Mouse (Mus musculus): ENCODE data around the gene Ccr6. TPM values are rescaled to one million over a fixed set of nuclear protein-coding genes. Genes with fewer than 3 reads are reported as not detected.

Gene Ccr6
- polyA plus RNA-seq, 1 experiment from 2014 or later, result not detected

DNA sequence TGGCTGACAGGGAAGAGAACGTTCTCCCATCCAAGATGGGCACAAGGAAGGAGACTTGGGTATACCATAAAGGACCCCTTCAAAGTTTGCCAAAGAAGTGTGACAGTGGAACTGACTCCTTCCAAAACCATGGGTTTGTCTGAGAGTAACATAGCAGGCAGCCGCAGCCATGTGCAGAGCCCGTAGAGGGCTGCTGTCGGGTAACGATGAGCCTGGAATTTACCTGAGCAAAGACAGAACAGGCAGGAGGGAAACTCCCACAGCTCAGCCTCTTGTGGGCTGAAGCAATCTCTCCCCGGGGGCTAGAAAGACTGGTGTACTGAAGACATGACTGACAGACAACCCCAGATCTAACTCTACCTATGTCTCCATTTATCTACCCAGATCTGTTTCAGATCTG, 24.4 kb upstream of the Ccr6 start:
- H3K4me2 ChIP-seq, result no peak overlapping the region
- no peaks in the 10 kb centered on the region for H3K9me3 ChIP-seq
- no peak overlapping the region for H3K4me3 ChIP-seq
- H3K9ac ChIP-seq, result no peak overlapping the region
- 86% methylated on average over 6 of the region's 6 CpGs for WGBS
- no peak overlapping the region for H3K27ac ChIP-seq
- no peaks in the 10 kb centered on the region for H3K27me3 ChIP-seq
- no peak for ATAC-seq (ENCODE audit: borderline replicate concordance, extremely low read depth, low FRiP score, low TSS enrichment)
- H3K4me1 ChIP-seq, result no peaks in the 10 kb centered on the region
- no peaks in the 10 kb centered on the region for H3K36me3 ChIP-seq

DNA sequence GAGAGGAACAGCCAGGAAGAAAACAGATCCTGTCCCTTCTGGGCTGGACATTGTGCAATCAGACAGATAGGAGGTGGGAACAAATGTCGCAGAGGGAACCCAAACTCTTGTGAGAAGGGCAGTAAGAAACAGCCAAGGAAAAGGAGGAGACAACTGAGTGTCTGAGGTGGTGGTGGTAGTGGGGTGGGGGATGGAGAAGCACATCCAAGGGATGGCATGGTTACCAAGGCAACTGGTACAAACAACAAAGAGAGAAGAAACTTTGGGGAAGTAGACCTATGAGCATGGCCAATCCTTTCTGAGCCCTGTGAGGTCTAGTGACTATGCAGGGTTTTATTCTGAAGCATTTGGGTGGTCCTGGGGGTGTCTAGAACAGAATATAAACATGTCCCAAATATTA, 21.5 kb upstream of the Ccr6 start:
- H3K4me1 ChIP-seq, result no peaks in the 10 kb centered on the region
- H3K27ac ChIP-seq, result no peak overlapping the region
- WGBS, result 50% methylated on average over 1 of the region's 1 CpGs
- no peaks in the 10 kb centered on the region for H3K27me3 ChIP-seq
- H3K36me3 ChIP-seq, result no peaks in the 10 kb centered on the region
- ATAC-seq (ENCODE audit: borderline replicate concordance, extremely low read depth, low FRiP score, low TSS enrichment), result no peak
- H3K4me2 ChIP-seq, result no peak overlapping the region
- no peaks in the 10 kb centered on the region for H3K9me3 ChIP-seq
- no peak overlapping the region for H3K9ac ChIP-seq
- no peak overlapping the region for H3K4me3 ChIP-seq

DNA sequence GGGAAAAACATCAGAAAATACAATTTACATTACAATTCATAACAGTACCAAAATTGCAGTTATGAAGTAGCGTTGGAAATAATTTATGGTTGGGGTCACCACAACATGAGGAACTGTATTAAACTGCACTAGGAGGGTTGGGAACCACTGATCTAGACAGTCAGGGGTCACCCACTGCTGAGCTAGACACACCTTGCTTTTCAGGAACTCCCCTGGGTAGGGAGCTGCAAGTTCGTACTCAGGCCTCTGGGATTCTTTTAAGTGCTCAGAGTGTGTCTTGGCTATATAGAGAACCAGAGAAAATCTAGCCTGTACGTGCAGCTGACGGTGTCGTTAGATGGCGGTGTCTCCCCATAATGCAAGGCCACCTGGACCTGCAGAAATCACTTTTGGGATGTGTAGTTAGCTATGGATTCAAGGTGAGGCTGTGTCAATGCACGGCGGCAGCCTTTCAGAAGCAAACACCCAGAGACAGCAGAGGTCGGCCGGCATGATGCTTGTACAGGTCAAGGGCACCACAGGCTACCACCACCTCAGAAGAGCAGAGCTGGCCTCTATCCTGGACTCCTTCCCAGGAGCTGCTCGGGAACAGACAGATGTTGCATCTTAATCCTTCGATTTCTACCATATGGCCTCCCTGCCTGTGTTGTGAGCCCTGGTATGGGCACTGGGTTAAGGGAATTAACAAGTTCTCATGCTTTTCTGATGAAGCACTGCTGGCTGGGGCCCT, 20.7 kb upstream of the Ccr6 start:
- Histone ChIP-seq H3K27me3 (no peaks in the 10 kb centered on the region), H3K36me3 (no peaks in the 10 kb centered on the region), H3K9ac (no peak overlapping the region), H3K4me2 (no peak overlapping the region), H3K9me3 (no peaks in the 10 kb centered on the region), H3K4me3 (no peak overlapping the region), H3K27ac (no peak overlapping the region), H3K4me1 (no peaks in the 10 kb centered on the region)
- 90% methylated on average over 12 of the region's 12 CpGs for WGBS
- no peak for ATAC-seq (ENCODE audit: borderline replicate concordance, extremely low read depth, low FRiP score, low TSS enrichment)

DNA sequence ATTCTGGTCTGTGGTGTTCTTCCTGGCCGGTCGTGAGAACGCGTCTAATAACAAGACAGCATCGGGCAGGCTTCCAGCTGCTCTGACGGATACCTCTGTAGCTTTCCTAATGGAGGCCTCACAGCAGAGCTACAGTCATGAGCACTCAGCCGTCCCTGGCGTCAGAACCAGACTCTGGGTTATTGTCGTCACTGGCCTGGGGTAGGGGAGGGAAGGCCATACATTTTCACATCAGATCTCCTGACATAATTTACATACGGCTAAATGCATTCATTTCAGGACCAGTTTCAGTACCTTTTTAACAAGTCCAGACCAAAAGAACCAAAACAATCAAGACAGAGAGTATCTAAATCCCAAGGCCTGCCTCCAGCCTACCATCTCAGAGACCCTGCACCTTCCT, 12.6 kb upstream of the Ccr6 start:
- ATAC-seq (ENCODE audit: borderline replicate concordance, extremely low read depth, low FRiP score, low TSS enrichment), result no peak
- WGBS, result 71% methylated on average over 10 of the region's 10 CpGs
- no peak overlapping the region for H3K4me2 ChIP-seq

DNA sequence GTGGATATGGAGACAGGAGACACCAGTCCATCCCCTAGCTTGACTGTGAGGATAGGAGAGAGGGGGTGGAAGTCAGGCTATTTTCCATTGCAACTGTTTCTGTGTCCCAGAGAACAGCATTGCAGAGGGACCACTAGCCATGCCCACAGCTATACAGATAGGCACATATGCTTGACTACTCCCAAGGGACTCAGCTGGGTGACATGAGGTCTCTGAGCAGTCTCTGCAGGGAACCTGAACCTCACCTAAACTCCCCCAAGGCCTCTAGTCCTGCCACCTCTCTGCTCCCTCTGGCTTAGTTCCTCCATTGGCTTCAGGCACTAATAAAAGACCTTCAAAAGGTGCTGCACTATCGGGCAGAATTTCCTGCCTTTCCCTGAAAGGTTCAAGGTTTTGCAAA, 11.8 kb upstream of the Ccr6 start:
- Histone ChIP-seq H3K4me3 (no peak overlapping the region), H3K9ac (no peak overlapping the region), H3K4me1 (no peaks in the 10 kb centered on the region), H3K9me3 (no peaks in the 10 kb centered on the region), H3K4me2 (no peak overlapping the region), H3K36me3 (no peaks in the 10 kb centered on the region), H3K27ac (no peak overlapping the region), H3K27me3 (no peaks in the 10 kb centered on the region)
- no peak; the same call in 1 of the 2 replicates for ATAC-seq (ENCODE audit: borderline replicate concordance, extremely low read depth, low FRiP score, low TSS enrichment)
- WGBS, result 64% methylated on average over 1 of the region's 1 CpGs

More for the DNA sequence above, 12.6 kb upstream of the Ccr6 start:
- Histone ChIP-seq H3K27ac (no peak overlapping the region), H3K4me3 (no peak overlapping the region), H3K36me3 (no peaks in the 10 kb centered on the region), H3K9ac (no peak overlapping the region), H3K27me3 (no peaks in the 10 kb centered on the region), H3K4me1 (no peaks in the 10 kb centered on the region), H3K9me3 (no peaks in the 10 kb centered on the region)

DNA sequence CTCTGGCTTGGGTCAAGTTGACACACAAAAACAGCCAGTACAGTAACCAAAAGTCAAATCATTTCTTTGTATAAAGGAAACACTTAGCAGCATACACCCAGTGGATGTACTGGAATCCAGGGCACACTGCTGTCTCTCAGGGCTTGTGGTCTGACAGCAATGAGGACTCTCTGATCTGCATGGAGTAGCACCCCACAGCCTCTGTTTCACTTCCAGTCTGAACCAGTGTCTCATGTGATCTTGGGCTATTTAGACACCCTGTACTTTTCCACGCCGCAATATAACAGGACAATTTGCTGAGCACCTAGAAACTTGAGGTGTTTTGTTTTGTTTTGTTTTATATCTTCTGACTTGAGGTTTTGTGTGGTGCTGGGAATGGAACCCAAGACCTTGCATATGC, 10.7 kb upstream of the Ccr6 start:
- Histone ChIP-seq H3K9me3 (no peaks in the 10 kb centered on the region), H3K27ac (no peak overlapping the region), H3K4me3 (no peak overlapping the region), H3K4me2 (no peak overlapping the region), H3K27me3 (no peaks in the 10 kb centered on the region), H3K9ac (no peak overlapping the region), H3K4me1 (no peaks in the 10 kb centered on the region), H3K36me3 (no peaks in the 10 kb centered on the region)
- no peak for ATAC-seq (ENCODE audit: borderline replicate concordance, extremely low read depth, low FRiP score, low TSS enrichment)
- WGBS, result 98% methylated on average over 2 of the region's 2 CpGs

DNA sequence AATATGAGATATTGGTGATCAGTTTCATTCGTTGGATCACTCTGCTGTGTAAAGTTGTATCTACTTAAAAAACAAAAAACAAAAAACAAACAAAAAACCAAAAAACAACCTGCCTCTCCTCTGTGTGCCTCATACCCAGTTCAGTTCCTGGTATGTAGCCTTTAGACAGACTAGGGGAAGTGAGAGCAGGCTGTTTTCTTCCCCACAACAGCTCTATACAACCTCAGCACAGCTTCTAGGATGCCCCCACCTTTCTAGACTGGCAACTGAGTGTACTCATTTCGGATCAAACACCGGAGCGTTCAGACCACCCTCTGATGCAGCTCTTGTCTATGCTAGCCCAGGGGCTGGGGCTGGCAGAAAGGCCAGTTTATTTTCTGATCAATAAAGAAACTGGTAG, 10.1 kb upstream of the Ccr6 start:
- no peak overlapping the region for H3K27ac ChIP-seq
- H3K9me3 ChIP-seq, result no peaks in the 10 kb centered on the region
- 72% methylated on average over 4 of the region's 4 CpGs for WGBS

DNA sequence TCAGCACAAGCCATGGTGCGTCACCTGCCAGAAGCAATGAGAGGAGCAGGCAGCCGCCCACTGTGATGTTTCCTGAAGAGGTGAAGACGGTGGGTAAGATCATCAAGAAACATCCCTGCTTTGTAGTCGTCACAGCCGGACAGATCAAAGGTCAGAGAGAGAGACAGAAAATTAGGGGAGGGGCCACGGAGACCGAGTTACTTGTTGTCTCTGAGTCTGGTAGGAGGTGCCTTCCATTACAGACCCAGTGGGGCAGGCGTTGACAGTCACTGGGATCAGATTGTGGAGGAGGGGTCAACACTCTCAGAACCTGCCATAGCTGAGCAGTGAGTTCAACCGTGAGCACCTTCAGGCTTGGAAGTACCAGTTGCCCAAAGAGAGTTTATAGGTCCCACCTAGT, 7.2 kb upstream of the Ccr6 start:
- no peaks in the 10 kb centered on the region for H3K9me3 ChIP-seq
- 33% methylated on average over 9 of the region's 9 CpGs for WGBS
- no peaks in the 10 kb centered on the region for H3K36me3 ChIP-seq
- no peak overlapping the region for H3K4me2 ChIP-seq
- H3K4me1 ChIP-seq, result no peaks in the 10 kb centered on the region
- no peak for ATAC-seq (ENCODE audit: borderline replicate concordance, extremely low read depth, low FRiP score, low TSS enrichment)
- no peak overlapping the region for H3K27ac ChIP-seq
- H3K27me3 ChIP-seq, result no peaks in the 10 kb centered on the region
- no peak overlapping the region for H3K9ac ChIP-seq
- H3K4me3 ChIP-seq, result no peak overlapping the region

More for the DNA sequence above, 10.1 kb upstream of the Ccr6 start:
- H3K4me3 ChIP-seq, result no peak overlapping the region
- no peaks in the 10 kb centered on the region for H3K27me3 ChIP-seq
- no peak overlapping the region for H3K9ac ChIP-seq
- no peak for ATAC-seq (ENCODE audit: borderline replicate concordance, extremely low read depth, low FRiP score, low TSS enrichment)
- H3K36me3 ChIP-seq, result no peaks in the 10 kb centered on the region
- no peak overlapping the region for H3K4me2 ChIP-seq
- no peaks in the 10 kb centered on the region for H3K4me1 ChIP-seq

DNA sequence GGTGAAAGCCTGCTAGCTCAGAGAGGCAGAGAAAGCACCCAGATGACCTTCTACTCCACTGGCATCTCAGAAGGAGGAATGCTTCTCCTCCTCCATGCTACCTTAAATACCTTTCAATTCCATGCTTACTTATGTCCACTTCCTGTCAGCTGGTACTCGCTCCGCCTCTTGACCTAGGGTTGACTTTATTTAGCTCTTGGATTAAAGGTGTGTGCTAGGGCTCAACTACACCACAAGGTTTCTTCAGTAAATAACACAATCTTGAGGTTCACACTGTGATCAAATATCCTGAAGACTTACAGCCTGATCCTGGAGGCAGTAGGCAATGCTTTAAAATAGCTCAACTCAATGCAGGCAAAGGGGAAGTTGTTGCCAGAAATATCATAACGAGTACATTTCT, 6.2 kb upstream of the Ccr6 start:
- H3K4me3 ChIP-seq, result no peak overlapping the region
- WGBS, result 78% methylated on average over 3 of the region's 3 CpGs
- no peak overlapping the region for H3K9ac ChIP-seq
- H3K36me3 ChIP-seq, result no peaks in the 10 kb centered on the region
- no peaks in the 10 kb centered on the region for H3K9me3 ChIP-seq
- no peaks in the 10 kb centered on the region for H3K27me3 ChIP-seq
- ATAC-seq (ENCODE audit: borderline replicate concordance, extremely low read depth, low FRiP score, low TSS enrichment), result no peak
- no peaks in the 10 kb centered on the region for H3K4me1 ChIP-seq
- H3K27ac ChIP-seq, result no peak overlapping the region
- no peak overlapping the region for H3K4me2 ChIP-seq

DNA sequence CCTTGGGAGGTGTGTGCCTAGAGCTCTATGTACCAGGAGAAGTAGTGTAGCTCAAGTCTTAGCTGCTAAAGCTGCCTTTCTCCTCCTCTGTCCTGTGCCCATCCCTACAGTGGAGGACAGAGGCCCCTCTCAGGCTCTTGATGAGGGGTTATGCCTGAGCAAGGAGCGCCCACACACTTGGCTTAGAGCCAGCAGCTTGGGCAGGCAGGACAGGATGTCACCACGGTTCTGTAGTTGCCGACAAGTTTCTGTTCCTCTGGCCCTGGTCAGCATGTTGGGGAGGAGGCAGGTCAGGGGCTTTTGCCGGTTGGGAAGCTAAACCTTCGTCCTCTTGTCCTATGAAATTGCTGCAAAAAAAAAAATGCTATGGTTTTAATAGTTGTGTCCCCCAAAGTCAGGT, 3.8 kb upstream of the Ccr6 start:
- no peak for ATAC-seq (ENCODE audit: borderline replicate concordance, extremely low read depth, low FRiP score, low TSS enrichment)
- H3K27ac ChIP-seq, result no peak overlapping the region
- no peaks in the 10 kb centered on the region for H3K36me3 ChIP-seq
- H3K9ac ChIP-seq, result no peak overlapping the region
- H3K9me3 ChIP-seq, result no peaks in the 10 kb centered on the region
- no peak overlapping the region for H3K4me3 ChIP-seq
- no peaks in the 10 kb centered on the region for H3K4me1 ChIP-seq
- no peak overlapping the region for H3K4me2 ChIP-seq
- H3K27me3 ChIP-seq, result no peaks in the 10 kb centered on the region
- WGBS, result 40% methylated on average over 5 of the region's 5 CpGs

DNA sequence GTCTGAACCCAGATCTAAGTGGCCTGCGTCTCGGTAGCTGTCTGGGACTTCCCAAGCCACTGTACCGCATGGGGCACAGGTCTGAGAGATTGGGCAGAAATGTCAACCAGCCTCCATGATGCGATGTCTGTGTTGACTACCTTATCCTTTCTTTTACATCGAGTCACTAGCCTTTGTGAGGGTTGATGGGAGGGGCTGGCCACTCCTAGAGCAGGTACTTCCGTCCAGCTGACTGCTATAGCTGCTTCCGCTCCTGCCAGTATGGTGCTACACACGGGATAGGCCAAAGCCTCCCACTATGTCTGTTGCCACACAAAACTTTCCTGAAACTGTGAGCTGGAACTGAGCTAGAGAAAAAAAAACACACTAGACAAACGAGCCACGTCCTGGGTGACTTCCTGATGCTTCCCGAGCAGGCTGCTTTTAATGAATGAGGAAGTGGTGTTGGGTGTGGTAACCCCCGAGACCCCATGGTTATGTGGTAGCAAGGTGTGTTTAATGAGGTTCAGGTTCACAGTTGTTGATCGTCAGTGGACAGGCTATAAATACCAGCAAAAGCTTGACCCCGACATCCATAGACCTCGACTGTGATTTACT, 2.1 kb upstream of the Ccr6 start:
- 56% methylated on average over 15 of the region's 15 CpGs for WGBS
- Histone ChIP-seq H3K9me3 (no peaks in the 10 kb centered on the region), H3K9ac (no peak overlapping the region), H3K4me3 (no peak overlapping the region), H3K4me2 (no peak overlapping the region), H3K4me1 (no peaks in the 10 kb centered on the region), H3K27me3 (no peaks in the 10 kb centered on the region), H3K27ac (no peak overlapping the region), H3K36me3 (no peaks in the 10 kb centered on the region)
- ATAC-seq (ENCODE audit: borderline replicate concordance, extremely low read depth, low FRiP score, low TSS enrichment), result no peak

DNA sequence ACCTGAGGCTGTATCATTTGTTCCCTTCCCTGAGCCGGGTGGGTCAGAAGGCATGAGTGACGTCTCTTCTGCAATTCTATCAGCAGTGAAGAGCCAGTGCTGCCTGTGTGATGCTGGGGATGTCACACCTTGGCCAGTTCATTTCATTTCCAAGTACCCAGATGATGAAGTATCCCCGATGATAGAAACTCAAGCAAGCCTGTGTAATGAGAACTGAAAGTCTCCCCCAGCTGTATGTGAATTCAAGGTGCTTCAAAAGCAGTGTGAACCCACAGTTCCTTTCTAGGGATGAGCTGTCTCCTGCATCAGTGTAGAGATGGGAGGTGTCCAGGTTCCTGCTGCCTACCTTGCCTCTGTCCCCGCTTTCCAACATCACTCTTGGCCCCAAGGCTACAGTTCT, 1.3 kb upstream of the Ccr6 start:
- H3K9me3 ChIP-seq, result no peaks in the 10 kb centered on the region
- H3K9ac ChIP-seq, result no peak overlapping the region
- WGBS, result 78% methylated on average over 4 of the region's 4 CpGs
- no peaks in the 10 kb centered on the region for H3K27me3 ChIP-seq
- no peak overlapping the region for H3K27ac ChIP-seq
- no peak overlapping the region for H3K4me2 ChIP-seq
- H3K4me3 ChIP-seq, result no peak overlapping the region
- no peaks in the 10 kb centered on the region for H3K36me3 ChIP-seq
- no peak for ATAC-seq (ENCODE audit: borderline replicate concordance, extremely low read depth, low FRiP score, low TSS enrichment)
- no peaks in the 10 kb centered on the region for H3K4me1 ChIP-seq
